Mouse (Mus musculus) embryonic fibroblast, embryonic 13.5 days (primary cell): ENCODE measurements around the gene Dpp4.

ENCODE experiments used
- CTCF ChIP-seq: IDR thresholded peaks from 2 replicates; pipeline ENCODE4 v1.5.1; 2011; ENCODE audit warnings: mild to moderate bottlenecking, control low read depth, low read length, moderate library complexity, borderline replicate concordance; ENCODE audit not compliant: insufficient read depth
- POLR2A ChIP-seq: IDR thresholded peaks from 2 replicates; pipeline ENCODE4 v1.6.1; 2011; ENCODE audit warnings: low read depth, mild to moderate bottlenecking, control low read depth, low read length, moderate library complexity

- TF ChIP-seq CTCF (no peak), POLR2A (no peak)
These were observed 28.1 kb upstream of the Dpp4 start for GRCm38 (mm10) chr2:62440083-62440482.
